Mouse (Mus musculus): ENCODE data around the gene Eif3f. TPM values are rescaled to one million over a fixed set of nuclear protein-coding genes. Genes with fewer than 3 reads are reported as not detected.

Eif3f gene
- polyA plus RNA-seq, 1 experiment from 2014 or later: 71.7 TPM

- no peak overlapping the region for H3K4me3 ChIP-seq
- peaks cover 32% of the 10 kb centered on the region for H3K36me3 ChIP-seq (replicated peaks)
- no peak for DNase-seq (ENCODE audit: extremely low spot score, low spot score)
- peaks cover 51% of the 10 kb centered on the region for H3K27me3 ChIP-seq (ENCODE audit: poor library complexity, severe bottlenecking)
- H3K4me1 ChIP-seq: peaks cover 30% of the 10 kb centered on the region
- H3K27ac ChIP-seq: no peak overlapping the region
- no peaks in the 10 kb centered on the region for H3K9me3 ChIP-seq
Observed at GRCm38 (mm10) chr7:108948611-108949010, 14.4 kb downstream of the Eif3f start.

GRCm38 (mm10) chr7:108949301-108949700, 15.1 kb downstream of the Eif3f start:
- WGBS: 20% methylated on average over 2 of the region's 2 CpGs
- peaks cover 54% of the 10 kb centered on the region for H3K27me3 ChIP-seq (ENCODE audit: poor library complexity, severe bottlenecking)
- peaks cover 25% of the 10 kb centered on the region for H3K36me3 ChIP-seq (replicated peaks)
- peaks cover 30% of the 10 kb centered on the region for H3K4me1 ChIP-seq
- no peak overlapping the region for H3K27ac ChIP-seq
- no peaks in the 10 kb centered on the region for H3K9me3 ChIP-seq
- DNase-seq (ENCODE audit: extremely low spot score, low spot score): no peak
- H3K4me3 ChIP-seq: no peak overlapping the region

GRCm38 (mm10) chr7:108950312-108950761, 16.1 kb downstream of the Eif3f start, which contains the start of gene Tub:
Gene Tub (plus strand): TSS chr7:108950338.
- peak; percentile 59 for DNase-seq (ENCODE audit: extremely low spot score, low spot score)
- H3K36me3 ChIP-seq (replicated peaks): peaks cover 14% of the 10 kb centered on the region
- H3K9me3 ChIP-seq: no peaks in the 10 kb centered on the region
- H3K27me3 ChIP-seq (ENCODE audit: poor library complexity, severe bottlenecking): peaks cover 54% of the 10 kb centered on the region
- WGBS: under 1% methylated on average over 44 of the region's 44 CpGs
- H3K4me1 ChIP-seq: peaks cover 30% of the 10 kb centered on the region
- H3K4me3 ChIP-seq: peak within 1 kb of the TSS; percentile 72
- peak within 1 kb of the TSS; percentile 48; the same call in 1 of the 2 replicates for H3K27ac ChIP-seq

- WGBS: under 1% methylated on average over 52 of the region's 52 CpGs
- peak; percentile 47 for DNase-seq (ENCODE audit: extremely low spot score, low spot score)
- Histone ChIP-seq H3K27ac (peak overlapping the region; percentile 48; the same call in 1 of the 2 replicates), H3K36me3 (replicated peaks) (peaks cover 9% of the 10 kb centered on the region), H3K9me3 (no peaks in the 10 kb centered on the region), H3K27me3 (ENCODE audit: poor library complexity, severe bottlenecking) (peaks cover 54% of the 10 kb centered on the region), H3K4me1 (peaks cover 30% of the 10 kb centered on the region), H3K4me3 (peak overlapping the region; percentile 72)
Observed at GRCm38 (mm10) chr7:108950762-108951331, 16.6 kb downstream of the Eif3f start.

- no peak overlapping the region for H3K4me3 ChIP-seq
- no peak for DNase-seq (ENCODE audit: extremely low spot score, low spot score)
- H3K36me3 ChIP-seq (replicated peaks): no peaks in the 10 kb centered on the region
- WGBS: 87% methylated on average over 6 of the region's 6 CpGs
- no peaks in the 10 kb centered on the region for H3K9me3 ChIP-seq
- H3K4me1 ChIP-seq: peaks cover 30% of the 10 kb centered on the region
- peaks cover 54% of the 10 kb centered on the region for H3K27me3 ChIP-seq (ENCODE audit: poor library complexity, severe bottlenecking)
- H3K27ac ChIP-seq: no peak overlapping the region
Observed at GRCm38 (mm10) chr7:108952801-108953200, 18.6 kb downstream of the Eif3f start.

GRCm38 (mm10) chr7:108954185-108954584, 20.0 kb downstream of the Eif3f start:
- Histone ChIP-seq H3K36me3 (replicated peaks) (no peaks in the 10 kb centered on the region), H3K9me3 (no peaks in the 10 kb centered on the region), H3K27ac (no peak overlapping the region), H3K4me1 (peaks cover 21% of the 10 kb centered on the region), H3K4me3 (no peak overlapping the region), H3K27me3 (ENCODE audit: poor library complexity, severe bottlenecking) (peaks cover 46% of the 10 kb centered on the region)
- DNase-seq (ENCODE audit: extremely low spot score, low spot score): peak; percentile 46
- 55% methylated on average over 4 of the region's 4 CpGs for WGBS

GRCm38 (mm10) chr7:108957734-108958133, 23.5 kb downstream of the Eif3f start:
- no peaks in the 10 kb centered on the region for H3K36me3 ChIP-seq (replicated peaks)
- no peaks in the 10 kb centered on the region for H3K4me1 ChIP-seq
- H3K27me3 ChIP-seq (ENCODE audit: poor library complexity, severe bottlenecking): peaks cover 11% of the 10 kb centered on the region
- no peak overlapping the region for H3K4me3 ChIP-seq
- DNase-seq (ENCODE audit: extremely low spot score, low spot score): no peak
- no peaks in the 10 kb centered on the region for H3K9me3 ChIP-seq
- H3K27ac ChIP-seq: no peak overlapping the region
- WGBS: 88% methylated on average over 2 of the region's 2 CpGs

- Histone ChIP-seq H3K27me3 (ENCODE audit: poor library complexity, severe bottlenecking) (peaks cover 18% of the 10 kb centered on the region), H3K36me3 (replicated peaks) (no peaks in the 10 kb centered on the region), H3K27ac (no peak overlapping the region), H3K9me3 (no peaks in the 10 kb centered on the region), H3K4me1 (peaks cover 10% of the 10 kb centered on the region; the same call in 1 of the 2 replicates), H3K4me3 (no peak overlapping the region)
- 31% methylated on average over 2 of the region's 2 CpGs for WGBS
- no peak for DNase-seq (ENCODE audit: extremely low spot score, low spot score)
Observed at GRCm38 (mm10) chr7:108965968-108966367, 31.8 kb downstream of the Eif3f start.

- peaks cover 13% of the 10 kb centered on the region for H3K4me1 ChIP-seq
- H3K36me3 ChIP-seq (replicated peaks): no peaks in the 10 kb centered on the region
- H3K27ac ChIP-seq: no peak overlapping the region
- no peaks in the 10 kb centered on the region for H3K9me3 ChIP-seq
- peaks cover 26% of the 10 kb centered on the region for H3K27me3 ChIP-seq (ENCODE audit: poor library complexity, severe bottlenecking)
- no peak overlapping the region for H3K4me3 ChIP-seq
- WGBS: 38% methylated on average over 7 of the region's 7 CpGs
- peak; percentile 43 for DNase-seq (ENCODE audit: extremely low spot score, low spot score)
Observed at GRCm38 (mm10) chr7:108966742-108967362, 32.6 kb downstream of the Eif3f start.

GRCm38 (mm10) chr7:108968201-108968600, 34.0 kb downstream of the Eif3f start:
- no peak for DNase-seq (ENCODE audit: extremely low spot score, low spot score)
- WGBS: 48% methylated on average over 6 of the region's 6 CpGs

GRCm38 (mm10) chr7:108972273-108972672, 38.1 kb downstream of the Eif3f start:
- 51% methylated on average over 6 of the region's 6 CpGs for WGBS
- H3K4me1 ChIP-seq: peaks cover 18% of the 10 kb centered on the region
- H3K27me3 ChIP-seq (ENCODE audit: poor library complexity, severe bottlenecking): peaks cover 23% of the 10 kb centered on the region
- H3K9me3 ChIP-seq: no peaks in the 10 kb centered on the region
- DNase-seq (ENCODE audit: extremely low spot score, low spot score): peak; percentile 42
- peak overlapping the region; percentile 52; the same call in 1 of the 2 replicates for H3K27ac ChIP-seq
- H3K36me3 ChIP-seq (replicated peaks): no peaks in the 10 kb centered on the region
- no peak overlapping the region for H3K4me3 ChIP-seq

More at GRCm38 (mm10) chr7:108968201-108968600, 34.0 kb downstream of the Eif3f start:
- Histone ChIP-seq H3K36me3 (replicated peaks) (no peaks in the 10 kb centered on the region), H3K4me3 (no peak overlapping the region), H3K27ac (no peak overlapping the region), H3K27me3 (ENCODE audit: poor library complexity, severe bottlenecking) (peaks cover 26% of the 10 kb centered on the region), H3K9me3 (no peaks in the 10 kb centered on the region), H3K4me1 (peaks cover 27% of the 10 kb centered on the region)

GRCm38 (mm10) chr7:108985934-108986708, 51.9 kb downstream of the Eif3f start:
- no peaks in the 10 kb centered on the region for H3K4me1 ChIP-seq
- WGBS: 95% methylated on average over 2 of the region's 3 CpGs
- H3K4me3 ChIP-seq: no peak overlapping the region
- DNase-seq (ENCODE audit: extremely low spot score, low spot score): no peak
- H3K36me3 ChIP-seq (replicated peaks): no peaks in the 10 kb centered on the region
- H3K27me3 ChIP-seq (ENCODE audit: poor library complexity, severe bottlenecking): no peaks in the 10 kb centered on the region
- no peaks in the 10 kb centered on the region for H3K9me3 ChIP-seq
- H3K27ac ChIP-seq: no peak overlapping the region

GRCm38 (mm10) chr7:108991207-108991606, 57.0 kb downstream of the Eif3f start:
- Histone ChIP-seq H3K36me3 (replicated peaks) (no peaks in the 10 kb centered on the region), H3K27me3 (ENCODE audit: poor library complexity, severe bottlenecking) (no peaks in the 10 kb centered on the region), H3K27ac (no peak overlapping the region), H3K4me1 (no peaks in the 10 kb centered on the region), H3K4me3 (no peak overlapping the region), H3K9me3 (no peaks in the 10 kb centered on the region)
- 95% methylated on average over 9 of the region's 9 CpGs for WGBS
- no peak for DNase-seq (ENCODE audit: extremely low spot score, low spot score)

Data from forebrain, embryonic 10.5 days (tissue).